Mouse (Mus musculus) left cerebral cortex, adult 11 months (tissue): Measurements from ENCODE around the gene Adm.

Source experiments
- DNase-seq: peaks from one replicate; pipeline ENCODE4 v3.0.0; 2022; ENCODE audit warnings: low spot score

The Adm gene

DNA sequence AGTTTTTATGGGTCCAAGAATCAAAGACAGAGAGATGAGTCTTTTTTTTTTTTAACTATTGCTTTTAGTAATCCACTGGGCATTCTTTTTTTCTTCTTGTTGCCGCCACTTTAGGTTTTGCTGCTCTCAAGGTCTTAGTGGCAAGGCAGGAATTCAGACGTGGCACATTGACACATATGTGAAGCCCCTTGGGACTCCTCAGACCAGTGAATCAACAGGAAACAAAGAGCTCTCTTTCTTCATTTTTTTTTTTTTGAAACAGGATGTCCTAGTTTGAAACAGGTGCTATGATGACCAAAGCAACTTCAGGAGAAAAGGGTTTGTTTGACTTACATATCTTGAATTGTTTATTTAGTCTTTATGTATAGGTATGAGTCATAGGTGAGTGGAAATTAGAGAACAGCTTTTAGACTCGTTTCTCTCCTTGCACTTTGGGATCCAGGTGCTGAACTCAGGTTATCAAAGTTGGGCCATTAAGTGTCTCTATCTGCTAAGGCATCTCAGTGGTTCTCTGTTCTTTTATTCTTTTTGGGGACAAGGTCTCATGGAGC, 31.0 kb downstream of the Adm start:
- no peak for DNase-seq

DNA sequence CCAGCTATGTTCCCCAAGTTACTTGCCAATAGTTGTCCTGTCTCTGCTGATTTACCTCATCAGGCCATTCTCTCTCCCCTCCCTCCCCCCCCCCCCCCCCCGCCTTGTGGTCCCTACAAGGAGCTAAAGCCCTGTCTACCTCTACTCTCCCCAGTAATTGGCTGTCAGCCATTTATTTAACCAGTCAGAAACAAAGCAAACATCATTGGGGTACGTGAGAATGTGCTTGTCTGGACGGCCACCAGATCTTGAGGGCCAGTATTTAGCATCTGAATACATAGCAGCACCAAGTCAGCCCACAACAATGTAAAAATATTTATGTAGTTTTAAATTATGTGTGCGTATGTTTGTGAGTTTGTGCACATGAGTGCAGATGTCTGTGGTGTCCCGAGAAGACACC, 39.1 kb downstream of the Adm start:
- no peak for DNase-seq

DNA sequence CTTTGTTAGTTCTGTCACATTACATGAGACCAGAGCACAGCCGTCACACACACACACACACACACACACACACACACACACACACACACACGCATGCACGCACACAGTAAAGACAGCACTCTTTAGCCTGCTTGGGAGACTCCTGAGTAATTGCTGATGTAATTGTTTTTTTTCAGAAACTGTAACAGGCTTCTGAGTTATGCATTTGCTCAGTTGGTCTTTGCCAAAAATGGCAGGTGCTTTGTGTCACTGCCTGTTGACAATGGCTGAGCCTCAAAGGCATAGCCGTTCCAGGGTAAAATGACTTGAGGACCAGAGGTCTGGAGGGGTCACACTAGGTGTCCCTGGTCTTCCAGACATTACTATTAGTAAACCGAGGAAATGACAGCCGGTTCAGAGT, 40.8 kb downstream of the Adm start:
- no peak for DNase-seq

DNA sequence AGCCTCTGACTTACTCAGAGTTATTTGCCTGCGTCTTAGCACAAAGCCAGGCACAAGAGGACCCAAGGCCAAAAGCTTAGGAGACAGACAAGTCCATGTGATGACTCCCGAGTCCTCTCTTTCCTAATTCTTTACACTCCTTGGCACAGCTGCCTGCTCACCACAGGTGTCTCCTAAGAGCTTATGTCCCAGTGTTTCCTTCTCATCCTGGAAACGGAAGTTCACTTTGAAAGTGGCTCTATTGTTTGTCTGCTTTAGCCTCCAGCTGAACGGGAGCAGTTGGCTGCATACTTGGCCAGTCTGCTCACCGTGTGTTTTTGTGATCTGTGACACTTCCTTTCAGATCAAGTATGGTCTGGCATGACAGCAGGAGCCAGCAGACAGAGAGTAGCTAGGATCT, 41.3 kb downstream of the Adm start:
- DNase-seq = no peak

DNA sequence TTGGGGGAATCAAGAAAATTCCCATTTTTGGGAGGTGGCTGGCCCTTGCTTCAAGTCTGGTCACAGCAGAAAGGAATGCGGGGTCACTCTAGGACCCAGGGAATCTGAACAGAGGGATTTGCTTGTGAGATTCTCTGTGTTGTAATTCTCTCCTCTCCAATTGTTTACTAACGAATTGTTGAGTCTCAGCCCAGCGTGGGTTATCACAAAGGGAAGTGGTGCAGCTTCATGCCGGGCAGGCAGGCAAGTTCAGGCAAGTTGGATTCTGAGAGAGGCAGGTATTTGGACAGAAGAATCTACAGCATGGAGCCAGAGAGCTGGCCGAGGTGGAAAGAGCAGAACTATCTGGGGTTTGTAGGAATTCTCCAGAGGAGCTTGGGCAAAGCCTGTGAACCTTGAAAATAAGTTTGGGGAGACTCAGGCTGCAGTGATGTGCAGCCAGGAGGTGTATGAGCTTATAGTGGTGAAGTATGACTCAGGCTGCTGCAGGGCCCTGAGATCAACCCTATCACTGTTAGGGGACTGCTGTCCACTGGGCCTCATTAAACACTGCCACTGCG, 43.7 kb downstream of the Adm start:
- DNase-seq = no peak
